Mouse (Mus musculus): ENCODE results near the gene Fam71d. TPM values are rescaled to one million over a fixed set of nuclear protein-coding genes. Genes with fewer than 3 reads are reported as not detected.
A peak's percentile ranks its signal among the peaks of the same experiment; 100 is the strongest.

The Fam71d gene
- polyA plus RNA-seq, 1 experiment from 2014 or later: not detected

GRCm38 (mm10) chr12:78739633-78740032, 48.3 kb downstream of the Fam71d start:
- no peak for DNase-seq (ENCODE audit: low spot score)
- Histone ChIP-seq H3K27me3 (replicated peaks; ENCODE audit: low read depth, poor library complexity, severe bottlenecking) (no peaks in the 10 kb centered on the region), H3K4me1 (no peaks in the 10 kb centered on the region), H3K36me3 (replicated peaks) (no peaks in the 10 kb centered on the region), H3K4me3 (no peak overlapping the region), H3K9me3 (no peaks in the 10 kb centered on the region), H3K27ac (replicated peaks) (no peak overlapping the region)
- WGBS: 68% methylated on average over 2 of the region's 2 CpGs

GRCm38 (mm10) chr12:78740289-78740688, 49.0 kb downstream of the Fam71d start:
- DNase-seq (ENCODE audit: low spot score): no peak
- H3K27ac ChIP-seq (replicated peaks): no peak overlapping the region
- no peaks in the 10 kb centered on the region for H3K4me1 ChIP-seq
- H3K27me3 ChIP-seq (replicated peaks; ENCODE audit: low read depth, poor library complexity, severe bottlenecking): no peaks in the 10 kb centered on the region
- no peaks in the 10 kb centered on the region for H3K9me3 ChIP-seq
- no peaks in the 10 kb centered on the region for H3K36me3 ChIP-seq (replicated peaks)
- 97% methylated on average over 2 of the region's 2 CpGs for WGBS
- H3K4me3 ChIP-seq: no peak overlapping the region

GRCm38 (mm10) chr12:78746226-78746625, 54.9 kb downstream of the Fam71d start:
- 80% methylated on average over 6 of the region's 6 CpGs for WGBS
- H3K36me3 ChIP-seq (replicated peaks): no peaks in the 10 kb centered on the region
- H3K4me1 ChIP-seq: peaks cover 16% of the 10 kb centered on the region
- no peak overlapping the region for H3K27ac ChIP-seq (replicated peaks)
- no peak for DNase-seq (ENCODE audit: low spot score)
- no peak overlapping the region for H3K4me3 ChIP-seq
- peaks cover 8% of the 10 kb centered on the region for H3K27me3 ChIP-seq (replicated peaks; ENCODE audit: low read depth, poor library complexity, severe bottlenecking)
- H3K9me3 ChIP-seq: no peaks in the 10 kb centered on the region

- Histone ChIP-seq H3K4me1 (peaks cover 16% of the 10 kb centered on the region), H3K9me3 (no peaks in the 10 kb centered on the region), H3K27me3 (replicated peaks; ENCODE audit: low read depth, poor library complexity, severe bottlenecking) (peaks cover 8% of the 10 kb centered on the region), H3K4me3 (no peak overlapping the region), H3K27ac (replicated peaks) (no peak overlapping the region), H3K36me3 (replicated peaks) (no peaks in the 10 kb centered on the region)
- no peak for DNase-seq (ENCODE audit: low spot score)
- WGBS: 47% methylated on average over 1 of the region's 1 CpGs
Observed at GRCm38 (mm10) chr12:78747406-78747805, 56.1 kb downstream of the Fam71d start.

GRCm38 (mm10) chr12:78748113-78748512, 56.8 kb downstream of the Fam71d start:
- Histone ChIP-seq H3K36me3 (replicated peaks) (no peaks in the 10 kb centered on the region), H3K4me3 (peak overlapping the region; percentile 92), H3K4me1 (peaks cover 16% of the 10 kb centered on the region), H3K9me3 (no peaks in the 10 kb centered on the region), H3K27ac (replicated peaks) (peak overlapping the region; percentile 96), H3K27me3 (replicated peaks; ENCODE audit: low read depth, poor library complexity, severe bottlenecking) (peaks cover 8% of the 10 kb centered on the region)
- WGBS: under 1% methylated on average over 10 of the region's 10 CpGs
- no peak for DNase-seq (ENCODE audit: low spot score)

GRCm38 (mm10) chr12:78748557-78749377, 57.4 kb downstream of the Fam71d start, which contains the start of gene Mpp5:
Gene Mpp5, plus strand, starts transcription at chr12:78748907.
- peak within 1 kb of the TSS; percentile 96 for H3K27ac ChIP-seq (replicated peaks)
- peaks cover 8% of the 10 kb centered on the region for H3K27me3 ChIP-seq (replicated peaks; ENCODE audit: low read depth, poor library complexity, severe bottlenecking)
- peak within 1 kb of the TSS; percentile 92 for H3K4me3 ChIP-seq
- H3K36me3 ChIP-seq (replicated peaks): no peaks in the 10 kb centered on the region
- H3K9me3 ChIP-seq: no peaks in the 10 kb centered on the region
- WGBS: under 1% methylated on average over 98 of the region's 98 CpGs
- DNase-seq (ENCODE audit: low spot score): peak; percentile 98
- H3K4me1 ChIP-seq: peaks cover 16% of the 10 kb centered on the region

- Histone ChIP-seq H3K36me3 (replicated peaks) (no peaks in the 10 kb centered on the region), H3K4me1 (peaks cover 16% of the 10 kb centered on the region), H3K27ac (replicated peaks) (peak overlapping the region; percentile 96), H3K4me3 (peak overlapping the region; percentile 92), H3K27me3 (replicated peaks; ENCODE audit: low read depth, poor library complexity, severe bottlenecking) (peaks cover 8% of the 10 kb centered on the region), H3K9me3 (no peaks in the 10 kb centered on the region)
- under 1% methylated on average over 25 of the region's 25 CpGs for WGBS
- no peak for DNase-seq (ENCODE audit: low spot score)
Observed at GRCm38 (mm10) chr12:78749378-78749801, 58.1 kb downstream of the Fam71d start.

- Histone ChIP-seq H3K9me3 (no peaks in the 10 kb centered on the region), H3K36me3 (replicated peaks) (no peaks in the 10 kb centered on the region), H3K4me1 (no peaks in the 10 kb centered on the region), H3K27me3 (replicated peaks; ENCODE audit: low read depth, poor library complexity, severe bottlenecking) (no peaks in the 10 kb centered on the region), H3K27ac (replicated peaks) (no peak overlapping the region), H3K4me3 (no peak overlapping the region)
- no peak for DNase-seq (ENCODE audit: low spot score)
Observed at GRCm38 (mm10) chr12:78761979-78762378, 70.6 kb downstream of the Fam71d start.

GRCm38 (mm10) chr12:78769031-78769713, 77.8 kb downstream of the Fam71d start:
- no peaks in the 10 kb centered on the region for H3K27me3 ChIP-seq (replicated peaks; ENCODE audit: low read depth, poor library complexity, severe bottlenecking)
- DNase-seq (ENCODE audit: low spot score): no peak
- no peak overlapping the region for H3K27ac ChIP-seq (replicated peaks)
- H3K36me3 ChIP-seq (replicated peaks): peaks cover 2% of the 10 kb centered on the region; the same call in 1 of the 2 replicates
- H3K4me1 ChIP-seq: no peaks in the 10 kb centered on the region
- no peaks in the 10 kb centered on the region for H3K9me3 ChIP-seq
- H3K4me3 ChIP-seq: no peak overlapping the region
- WGBS: 85% methylated on average over 6 of the region's 6 CpGs

- no peak for DNase-seq (ENCODE audit: low spot score)
- Histone ChIP-seq H3K9me3 (no peaks in the 10 kb centered on the region), H3K4me1 (peaks cover 10% of the 10 kb centered on the region), H3K27ac (replicated peaks) (no peak overlapping the region), H3K27me3 (replicated peaks; ENCODE audit: low read depth, poor library complexity, severe bottlenecking) (no peaks in the 10 kb centered on the region), H3K4me3 (no peak overlapping the region), H3K36me3 (replicated peaks) (peaks cover 6% of the 10 kb centered on the region; the same call in 1 of the 2 replicates)
- 84% methylated on average over 2 of the region's 2 CpGs for WGBS
Observed at GRCm38 (mm10) chr12:78773211-78773610, 81.9 kb downstream of the Fam71d start.

- Histone ChIP-seq H3K4me3 (no peak overlapping the region), H3K27me3 (replicated peaks; ENCODE audit: low read depth, poor library complexity, severe bottlenecking) (no peaks in the 10 kb centered on the region), H3K27ac (replicated peaks) (no peak overlapping the region), H3K9me3 (no peaks in the 10 kb centered on the region), H3K36me3 (replicated peaks) (peaks cover 6% of the 10 kb centered on the region; the same call in 1 of the 2 replicates), H3K4me1 (peaks cover 18% of the 10 kb centered on the region)
- 15% methylated on average over 2 of the region's 2 CpGs for WGBS
- DNase-seq (ENCODE audit: low spot score): no peak
Observed at GRCm38 (mm10) chr12:78777916-78778315, 86.6 kb downstream of the Fam71d start.

- whole genome bisulfite sequencing: 67% methylated on average over 4 of the region's 4 CpGs
- H3K27ac ChIP-seq (replicated peaks): no peak overlapping the region
- H3K4me3 ChIP-seq: no peak overlapping the region
Observed at GRCm38 (mm10) chr12:78778423-78779067, 87.2 kb downstream of the Fam71d start.

More at GRCm38 (mm10) chr12:78778423-78779067, 87.2 kb downstream of the Fam71d start:
- no peak for DNase-seq (ENCODE audit: low spot score)
- peaks cover 18% of the 10 kb centered on the region for H3K4me1 ChIP-seq
- peaks cover 6% of the 10 kb centered on the region; the same call in 1 of the 2 replicates for H3K36me3 ChIP-seq (replicated peaks)
- no peaks in the 10 kb centered on the region for H3K27me3 ChIP-seq (replicated peaks; ENCODE audit: low read depth, poor library complexity, severe bottlenecking)
- no peaks in the 10 kb centered on the region for H3K9me3 ChIP-seq

Measured in embryonic facial prominence, embryonic 10.5 days (tissue).